Mouse (Mus musculus) CH12.LX (cell line): ENCODE measurements around the gene Tmem205. TPM values are rescaled to one million over a fixed set of nuclear protein-coding genes. Genes with fewer than 3 reads are reported as not detected.

Experiments used
- DNase-seq: peaks from one replicate; pipeline ENCODE4 v3.0.0-alpha.2; 2013; ENCODE audit errors: extremely low read depth
- H3K27ac ChIP-seq: 2 replicates; pipeline ENCODE4 v1.5.1; 2012; ENCODE audit warnings: low read depth, mild to moderate bottlenecking, control low read depth, moderate library complexity; ENCODE audit not compliant: insufficient read depth
- H3K27me3 ChIP-seq: replicated peaks from 2 replicates; pipeline ENCODE3; 2012; ENCODE audit warnings: inconsistent platforms
- H3K36me3 ChIP-seq, 2 experiments: replicated peaks in 1 of 2; 2 replicates each; pipeline versions ENCODE3 to v1.6.1; 2012; ENCODE audit warnings: inconsistent platforms in 1 of 2, low read length in 1 of 2, mild to moderate bottlenecking in 1 of 2, mixed read lengths in 1 of 2, moderate library complexity in 1 of 2; ENCODE audit not compliant: control insufficient read depth in 1 of 2, insufficient read depth in 1 of 2
- H3K4me1 ChIP-seq, 2 experiments: 2 replicates each; pipeline ENCODE4 v1.6.1; 2012; ENCODE audit warnings: inconsistent platforms in 1 of 2, moderate library complexity in 1 of 2; ENCODE audit not compliant: insufficient read depth in 2 of 2, control insufficient read depth in 1 of 2
- H3K4me2 ChIP-seq: 2 replicates; pipeline ENCODE4 v1.6.1; 2012; ENCODE audit warnings: low read depth, mild to moderate bottlenecking, control low read depth; ENCODE audit not compliant: poor library complexity, insufficient read depth, severe bottlenecking
- H3K4me3 ChIP-seq, 3 experiments: fragments of 150-350 bp in 1 of 3; sonication (generic) in 1 of 3; replicated peaks in 1 of 3; 2 replicates each; pipeline versions ENCODE3 to v1.5.1; 2011 to 2012; ENCODE audit warnings: low read depth in 2 of 3, low read length in 2 of 3, mild to moderate bottlenecking in 2 of 3, moderate library complexity in 2 of 3, control low read depth in 1 of 3, improper control_type of control experiment in 1 of 3, inconsistent platforms in 1 of 3, mixed read lengths in 1 of 3; ENCODE audit not compliant: poor library complexity in 1 of 3
- H3K79me2 ChIP-seq: replicated peaks from 2 replicates; pipeline ENCODE4 v1.6.1; 2012; ENCODE audit warnings: mild to moderate bottlenecking, moderate library complexity; ENCODE audit not compliant: control insufficient read depth, poor library complexity, insufficient read depth, severe bottlenecking; ENCODE audit errors: extremely low read depth
- H3K9ac ChIP-seq: 2 replicates; pipeline ENCODE4 v1.6.1; 2012; ENCODE audit warnings: low read depth, mild to moderate bottlenecking, control low read depth, moderate library complexity; ENCODE audit not compliant: insufficient read depth
- H3K9me3 ChIP-seq: replicated peaks from 2 replicates; pipeline ENCODE3; 2012; ENCODE audit warnings: low read length, inconsistent platforms, mixed read lengths
- BHLHE40 ChIP-seq: IDR thresholded peaks from 2 replicates; pipeline ENCODE4 v1.6.1; 2011; ENCODE audit warnings: mild to moderate bottlenecking, low read depth, low read length, improper control_type of control experiment
- CTCF ChIP-seq, 2 experiments: IDR thresholded peaks in 1 of 2; conservative IDR thresholded peaks in 1 of 2; 2 replicates each; pipeline ENCODE4 v1.5.1; 2011 to 2012; ENCODE audit warnings: low read depth in 2 of 2, low read length in 2 of 2, improper control_type of control experiment in 1 of 2, inconsistent platforms in 1 of 2, mild to moderate bottlenecking in 1 of 2, moderate library complexity in 1 of 2
- ELF1 ChIP-seq: IDR thresholded peaks from 2 replicates; pipeline ENCODE4 v1.6.1; 2014; ENCODE audit warnings: low read depth, mild to moderate bottlenecking, inconsistent platforms, low read length, improper control_type of control experiment
- EP300 ChIP-seq: IDR thresholded peaks from 2 replicates; pipeline ENCODE4 v1.6.1; 2011; ENCODE audit warnings: low read length, improper control_type of control experiment
- ETS1 ChIP-seq: conservative IDR thresholded peaks from 2 replicates; pipeline ENCODE4 v1.6.1; 2012; ENCODE audit warnings: low read depth, mild to moderate bottlenecking, inconsistent platforms, low read length, improper control_type of control experiment, moderate library complexity
- GABPA ChIP-seq: IDR thresholded peaks from 2 replicates; pipeline ENCODE4 v1.6.1; 2012; ENCODE audit warnings: low read depth, low read length, improper control_type of control experiment, inconsistent platforms; ENCODE audit not compliant: insufficient replicate concordance
- JUND ChIP-seq: conservative IDR thresholded peaks from 2 replicates; pipeline ENCODE4 v1.6.1; 2011; ENCODE audit warnings: low read depth, low read length, improper control_type of control experiment
- KAT2A ChIP-seq: IDR thresholded peaks from 2 replicates; pipeline ENCODE4 v1.6.1; 2012; ENCODE audit warnings: low read length, improper control_type of control experiment, inconsistent platforms; ENCODE audit not compliant: insufficient replicate concordance
- MAFK ChIP-seq: IDR thresholded peaks from 2 replicates; pipeline ENCODE4 v1.6.1; 2011; ENCODE audit warnings: low read length, improper control_type of control experiment; ENCODE audit not compliant: insufficient replicate concordance
- MEF2A ChIP-seq: IDR thresholded peaks from 2 replicates; pipeline ENCODE4 v1.6.1; 2014; ENCODE audit warnings: low read depth, mild to moderate bottlenecking, inconsistent platforms, low read length, improper control_type of control experiment, borderline replicate concordance
- MXI1 ChIP-seq: IDR thresholded peaks from 2 replicates; pipeline ENCODE4 v1.6.1; 2011; ENCODE audit warnings: mild to moderate bottlenecking, low read depth, low read length, improper control_type of control experiment
- NRF1 ChIP-seq: IDR thresholded peaks from 2 replicates; pipeline ENCODE4 v1.6.1; 2014; ENCODE audit warnings: low read depth, mild to moderate bottlenecking, inconsistent platforms, low read length, improper control_type of control experiment, moderate library complexity
- PAX5 ChIP-seq: IDR thresholded peaks from 2 replicates; pipeline ENCODE4 v1.6.1; 2012; ENCODE audit warnings: low read length, inconsistent platforms, mixed read lengths
- POLR2A ChIP-seq: IDR thresholded peaks from 2 replicates; pipeline ENCODE4 v1.6.1; 2011; ENCODE audit warnings: low read depth, mild to moderate bottlenecking, improper control_type of control experiment, low read length
- POLR2AphosphoS2 ChIP-seq: IDR thresholded peaks from 2 replicates; pipeline ENCODE4 v1.6.1; 2011; ENCODE audit warnings: low read depth, low read length, improper control_type of control experiment
- RAD21 ChIP-seq: IDR thresholded peaks from 2 replicates; pipeline ENCODE4 v1.6.1; 2011; ENCODE audit warnings: low read depth, mild to moderate bottlenecking, low read length, improper control_type of control experiment, moderate library complexity
- SIN3A ChIP-seq: IDR thresholded peaks from 2 replicates; pipeline ENCODE4 v1.6.1; 2012; ENCODE audit warnings: low read length, improper control_type of control experiment, inconsistent platforms
- SMC3 ChIP-seq: IDR thresholded peaks from 2 replicates; pipeline ENCODE4 v1.6.1; 2011; ENCODE audit warnings: low read depth, low read length, improper control_type of control experiment
- TBP ChIP-seq: conservative IDR thresholded peaks from 2 replicates; pipeline ENCODE4 v1.6.1; 2011; ENCODE audit warnings: low read depth, low read length, improper control_type of control experiment
- TCF12 ChIP-seq: IDR thresholded peaks from 2 replicates; pipeline ENCODE4 v1.6.1; 2014; ENCODE audit warnings: low read depth, mild to moderate bottlenecking, inconsistent platforms, low read length, improper control_type of control experiment
- USF2 ChIP-seq: conservative IDR thresholded peaks from 2 replicates; pipeline ENCODE4 v1.6.1; 2011; ENCODE audit warnings: low read depth, low read length, improper control_type of control experiment
- ZKSCAN1 ChIP-seq: IDR thresholded peaks from 2 replicates; pipeline ENCODE4 v1.6.1; 2012; ENCODE audit warnings: low read depth, inconsistent platforms, low read length, improper control_type of control experiment, borderline replicate concordance
- ZMIZ1 ChIP-seq: IDR thresholded peaks from 2 replicates; pipeline ENCODE4 v1.6.1; 2012; ENCODE audit warnings: low read depth, mild to moderate bottlenecking, inconsistent platforms, low read length, improper control_type of control experiment
- ZNF384 ChIP-seq: IDR thresholded peaks from 2 replicates; pipeline ENCODE4 v1.6.1; 2012; ENCODE audit warnings: low read depth, low read length, improper control_type of control experiment, inconsistent platforms
- dilution Hi-C: fragments of 300-500 bp; cut with MboI; formaldehyde crosslinking; loops from 2 replicates; pipeline ENCODE4 v1.14.3; 2020; ENCODE audit warnings: low sequenced_read_pairs; ENCODE audit not compliant: extremely low pct_unique_long_range_greater_than_20kb, extremely low pct_ligation_motif_present
- in situ Hi-C: fragments of 300-500 bp; cut with MboI; formaldehyde crosslinking; loops from 3 replicates; pipeline ENCODE4 v1.14.3; 2019; ENCODE audit warnings: low sequenced_read_pairs, low pct_ligation_motif_present, low pct_unique_long_range_greater_than_20kb, mixed read lengths
- polyA plus RNA-seq: library from polyadenylated mRNA; unstranded; fragments of >175 nt; gene quantifications from 2 replicates; pipeline ENCODE4 v1.2.1, GENCODE M21; 2012; ENCODE audit warnings: low read depth; ENCODE audit not compliant: insufficient read length
- total RNA-seq, 2 experiments: library from RNA; depleted of rRNA; stranded (reverse); fragments of 300-350 nt in 1 of 2; fragments of >200 nt in 1 of 2; gene quantifications; 2 replicates each; pipeline ENCODE4 v1.2.3; 2012 to 2014

Gene Tmem205
- total and polyA plus RNA-seq, 3 experiments = 0.87 to 2.9 (median 2.9) TPM

DNA sequence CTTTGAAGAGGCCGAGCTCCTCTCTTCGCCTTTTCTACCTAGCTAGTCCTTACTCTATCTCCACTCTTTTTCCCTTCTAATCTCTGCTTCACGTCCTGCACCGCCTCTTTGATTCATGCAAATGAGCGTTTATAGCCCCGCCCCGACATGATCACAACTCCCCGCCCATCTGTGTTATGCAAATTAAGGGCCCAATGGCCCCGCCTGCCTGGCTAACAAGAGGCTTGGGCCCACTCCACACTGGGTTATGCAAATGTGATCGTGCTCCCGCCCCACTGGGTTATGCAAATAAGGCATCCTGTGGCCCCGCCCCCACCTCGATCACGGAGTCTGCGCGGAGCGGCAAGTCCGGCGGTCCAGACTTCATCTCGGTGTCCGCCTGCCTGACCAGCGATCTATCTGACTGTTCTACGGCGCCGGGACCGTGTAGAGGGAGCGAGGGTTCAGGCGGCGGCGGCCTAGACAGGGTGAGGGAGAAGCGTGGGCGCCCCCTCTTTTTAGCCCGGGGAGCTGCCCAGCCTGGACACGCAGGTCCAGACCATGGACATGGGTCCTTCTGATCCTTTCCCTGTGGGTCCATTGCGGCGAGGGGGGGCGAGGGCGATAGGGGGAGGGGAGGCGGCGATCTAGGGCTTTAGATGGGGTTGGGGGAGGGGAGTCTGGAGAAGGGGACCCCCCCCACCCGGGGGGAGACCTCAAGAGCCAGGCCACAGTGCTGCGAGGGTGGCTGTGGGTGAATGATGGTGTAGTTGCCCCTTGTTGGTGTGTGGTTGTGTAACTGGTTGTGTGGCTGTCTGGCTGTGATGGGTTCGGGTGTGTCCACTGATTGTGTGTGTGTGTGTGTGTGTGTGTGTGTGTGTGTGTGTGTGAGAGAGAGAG is 9.6 kb upstream of the Tmem205 start, which contains the start of gene Plppr2:
Gene Plppr2 (plus strand): TSS at position 342 of the 879 bp plus-strand sequence.
- dilution Hi-C loops = no loop called here

GRCm38 (mm10) chr9:21935466-21936131 is 8.2 kb upstream of the Tmem205 start:
- Histone ChIP-seq H3K27ac (no peak overlapping the region), H3K4me1 (no peaks in the 10 kb centered on the region), H3K9ac (no peak overlapping the region), H3K27me3 (peaks cover 75% of the 10 kb centered on the region), H3K4me2 (no peak overlapping the region), H3K9me3 (peaks cover 4% of the 10 kb centered on the region), H3K4me3 (no peak overlapping the region), H3K36me3 (no peaks in the 10 kb centered on the region), H3K79me2 (no peaks in the 10 kb centered on the region)
- no peak for TF ChIP-seq ZMIZ1
- no peak for TF ChIP-seq JUND
- no peak for TF ChIP-seq CTCF (conservative IDR thresholded peaks at IDR 0.05 in 1 of 2, IDR thresholded peaks at IDR 0.05 in 1 of 2; ENCODE audit: low read depth in 2 of 2, low read length in 2 of 2)
- no peak for TF ChIP-seq MXI1
- TF ChIP-seq BHLHE40 = no peak
- no peak for DNase-seq
- dilution Hi-C loops = no loop called here
- in situ Hi-C loops = no loop called here

More for the DNA sequence above, 9.6 kb upstream of the Tmem205 start, which contains the start of gene Plppr2:
- Histone ChIP-seq H3K4me2 (no peak within 1 kb of the TSS), H3K27me3 (peaks cover 72% of the 10 kb centered on the region), H3K36me3 (no peaks in the 10 kb centered on the region), H3K9me3 (peaks cover 4% of the 10 kb centered on the region), H3K9ac (no peak within 1 kb of the TSS), H3K4me3 (no peak within 1 kb of the TSS), H3K79me2 (no peaks in the 10 kb centered on the region), H3K4me1 (no peaks in the 10 kb centered on the region), H3K27ac (no peak within 1 kb of the TSS)
- no peak for TF ChIP-seq SMC3
- TF ChIP-seq MEF2A = no peak
- no peak for TF ChIP-seq RAD21
- no peak for TF ChIP-seq ZNF384
- TF ChIP-seq POLR2A = no peak
- no peak for TF ChIP-seq TCF12
- TF ChIP-seq POLR2AphosphoS2 = no peak
- no peak for TF ChIP-seq ETS1
- TF ChIP-seq GABPA = no peak
- no peak for TF ChIP-seq NRF1
- TF ChIP-seq ELF1 = no peak
- TF ChIP-seq MAFK = no peak
- TF ChIP-seq KAT2A = no peak
- TF ChIP-seq USF2 = no peak
- no peak for TF ChIP-seq ZKSCAN1
- no peak for TF ChIP-seq PAX5
- no peak for TF ChIP-seq EP300
- no peak for TF ChIP-seq TBP
- no peak for TF ChIP-seq SIN3A
- DNase-seq = no peak
- in situ Hi-C loops = no loop called here
